Mouse (Mus musculus) midbrain, embryonic 12.5 days (tissue): ENCODE measurements around the gene 1810062G17Rik. TPM values are rescaled to one million over a fixed set of nuclear protein-coding genes. Genes with fewer than 3 reads are reported as not detected.

Experiments
- ATAC-seq: fragments of 200-750 bp; cut with Nextera tagmentation; 2 replicates; pipeline ENCODE4 v1.8.0; 2017; ENCODE audit warnings: low read depth, moderate TSS enrichment, moderate library complexity; ENCODE audit not compliant: low FRiP score
- H3K27ac ChIP-seq: fragments of 300-500 bp; sonication (generic); replicated peaks from 2 replicates; pipeline ENCODE4 v1.5.1; 2016; ENCODE audit warnings: mild to moderate bottlenecking
- H3K27me3 ChIP-seq: fragments of 300-500 bp; sonication (generic); 2 replicates; pipeline ENCODE4 v1.6.1; 2016; ENCODE audit warnings: mild to moderate bottlenecking
- H3K36me3 ChIP-seq: fragments of 300-500 bp; sonication (generic); 2 replicates; pipeline ENCODE4 v1.6.1; 2016
- H3K4me1 ChIP-seq: fragments of 300-500 bp; sonication (generic); 2 replicates; pipeline ENCODE4 v1.6.1; 2016
- H3K4me2 ChIP-seq: fragments of 300-500 bp; sonication (generic); replicated peaks from 2 replicates; pipeline ENCODE4 v1.6.1; 2016; ENCODE audit warnings: mild to moderate bottlenecking, moderate library complexity
- H3K4me3 ChIP-seq: fragments of 300-500 bp; sonication (generic); 2 replicates; pipeline ENCODE4 v1.5.1; 2016; ENCODE audit warnings: mild to moderate bottlenecking
- H3K9ac ChIP-seq: fragments of 300-500 bp; sonication (generic); replicated peaks from 2 replicates; pipeline ENCODE4 v1.6.1; 2016; ENCODE audit warnings: mild to moderate bottlenecking, moderate library complexity
- H3K9me3 ChIP-seq: fragments of 300-500 bp; sonication (generic); 2 replicates; pipeline ENCODE4 v1.6.1; 2016; ENCODE audit warnings: mild to moderate bottlenecking
- WGBS: fragments of 180-500 bp; shearing (Covaris S2); methylation state at CpG from one replicate; pipeline ENCODE4 v1.1.7; 2016; 5-methylcytosine and 5-hydroxymethylcytosine counted together
- polyA plus RNA-seq: library from polyadenylated mRNA; unstranded; fragments of >200 nt; fragmentation: Nextera tagmentation; extraction: Ambion mirVana; gene quantifications from 2 replicates; pipeline ENCODE4 v1.2.1, GENCODE M21; 2016

Gene 1810062G17Rik
- polyA plus RNA-seq, 1 experiment from 2014 or later = not detected

DNA sequence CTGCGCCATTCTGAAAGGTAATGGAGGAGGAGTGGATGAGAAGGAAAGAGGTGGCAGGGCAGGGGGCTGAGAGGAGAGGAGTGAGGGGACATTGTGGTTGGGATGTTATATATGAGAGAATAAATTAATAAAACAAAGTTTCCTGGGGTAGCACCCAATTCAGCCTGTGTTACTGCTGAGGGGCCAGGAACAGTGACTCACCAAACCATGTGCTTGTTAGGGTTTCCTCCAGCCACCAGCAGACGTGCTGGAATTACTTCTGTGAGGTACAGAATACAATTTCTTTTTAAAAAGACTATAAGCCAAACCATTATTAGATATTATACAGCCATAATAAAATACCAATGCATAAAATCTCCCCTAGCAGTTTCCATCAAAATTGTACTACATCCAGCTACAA lies 18.9 kb downstream of the 1810062G17Rik start:
- Histone ChIP-seq H3K27ac (no peak overlapping the region), H3K9ac (no peak overlapping the region), H3K4me3 (no peak overlapping the region), H3K27me3 (no peaks in the 10 kb centered on the region), H3K9me3 (no peaks in the 10 kb centered on the region), H3K36me3 (no peaks in the 10 kb centered on the region), H3K4me2 (no peak overlapping the region), H3K4me1 (peaks cover 6% of the 10 kb centered on the region)
- no peak for ATAC-seq
- 95% methylated on average over 2 of the region's 2 CpGs for WGBS

DNA sequence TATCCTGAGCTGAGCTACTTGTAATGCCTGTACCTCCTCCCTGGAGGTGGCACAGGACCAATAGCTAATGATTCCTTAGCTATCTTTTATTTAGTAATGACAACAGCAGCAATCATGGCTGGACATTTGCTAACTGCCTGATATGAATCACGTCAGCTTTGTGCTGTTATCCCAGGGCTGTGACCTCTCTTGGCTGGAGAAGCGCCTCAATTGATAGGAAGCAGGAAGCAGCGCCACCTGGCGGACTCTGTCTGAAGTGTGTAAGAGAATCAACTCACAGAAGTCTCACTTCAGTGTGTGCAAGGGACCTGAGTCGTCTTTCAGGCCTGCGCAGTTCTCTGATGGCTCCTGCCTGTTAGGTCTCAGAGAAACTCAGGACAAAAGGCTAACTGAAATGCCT lies 19.7 kb downstream of the 1810062G17Rik start:
- Histone ChIP-seq H3K27ac (no peak overlapping the region), H3K9ac (no peak overlapping the region), H3K27me3 (no peaks in the 10 kb centered on the region), H3K4me3 (no peak overlapping the region), H3K9me3 (no peaks in the 10 kb centered on the region), H3K4me1 (peaks cover 6% of the 10 kb centered on the region), H3K4me2 (no peak overlapping the region), H3K36me3 (no peaks in the 10 kb centered on the region)
- 9% methylated on average over 6 of the region's 6 CpGs for WGBS
- peak; percentile 74 for ATAC-seq

DNA sequence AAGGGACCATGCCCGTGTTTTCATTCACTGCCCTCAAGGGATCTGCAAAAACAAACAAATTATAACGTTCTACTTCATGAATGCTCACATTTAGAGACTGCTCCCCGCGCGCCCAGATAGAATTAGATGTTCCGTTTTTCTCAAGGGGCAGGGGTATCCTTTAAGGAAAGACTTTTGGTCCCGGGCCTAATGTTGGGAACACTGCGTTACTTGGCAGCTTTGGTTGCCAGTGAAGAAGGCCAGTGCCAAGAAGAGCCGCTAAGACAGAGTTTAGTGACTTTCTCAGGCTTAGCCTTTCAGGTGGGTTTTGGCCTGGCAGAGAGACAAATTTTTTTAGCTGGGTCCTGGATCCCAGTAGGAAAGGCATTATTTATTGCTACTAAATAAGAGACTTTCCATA lies 20.5 kb downstream of the 1810062G17Rik start:
- no peak overlapping the region for H3K27ac ChIP-seq
- WGBS = 88% methylated on average over 9 of the region's 9 CpGs
- no peak overlapping the region for H3K9ac ChIP-seq
- ATAC-seq = no peak
- H3K4me1 ChIP-seq = peaks cover 6% of the 10 kb centered on the region
- no peaks in the 10 kb centered on the region for H3K9me3 ChIP-seq
- no peaks in the 10 kb centered on the region for H3K36me3 ChIP-seq
- H3K4me3 ChIP-seq = no peak overlapping the region
- H3K27me3 ChIP-seq = no peaks in the 10 kb centered on the region
- no peak overlapping the region for H3K4me2 ChIP-seq

DNA sequence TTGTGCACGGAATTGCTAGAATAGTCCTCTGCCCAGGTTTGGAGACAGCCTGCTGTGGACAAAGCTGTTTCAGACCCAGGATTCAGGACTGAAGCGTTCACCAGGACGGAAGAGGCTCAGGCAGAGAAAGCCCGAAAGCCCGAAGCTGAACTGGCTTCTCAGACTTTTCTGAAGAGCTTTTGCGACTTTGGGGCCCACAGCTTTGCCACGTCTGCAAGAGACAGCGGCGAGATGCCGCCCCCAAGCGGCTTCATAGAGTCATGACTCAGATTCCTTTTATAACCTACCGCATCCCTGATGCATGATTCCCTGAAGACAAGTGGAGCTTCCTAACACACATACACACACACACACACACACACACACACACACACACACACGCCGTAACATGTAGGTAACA lies 21.0 kb downstream of the 1810062G17Rik start:
- ATAC-seq = peak; percentile 45; the same call in 1 of the 2 replicates
- 19% methylated on average over 13 of the region's 14 CpGs for WGBS
- Histone ChIP-seq H3K4me2 (no peak overlapping the region), H3K36me3 (no peaks in the 10 kb centered on the region), H3K9ac (no peak overlapping the region), H3K27me3 (no peaks in the 10 kb centered on the region), H3K27ac (no peak overlapping the region), H3K9me3 (no peaks in the 10 kb centered on the region), H3K4me1 (peaks cover 6% of the 10 kb centered on the region), H3K4me3 (no peak overlapping the region)

DNA sequence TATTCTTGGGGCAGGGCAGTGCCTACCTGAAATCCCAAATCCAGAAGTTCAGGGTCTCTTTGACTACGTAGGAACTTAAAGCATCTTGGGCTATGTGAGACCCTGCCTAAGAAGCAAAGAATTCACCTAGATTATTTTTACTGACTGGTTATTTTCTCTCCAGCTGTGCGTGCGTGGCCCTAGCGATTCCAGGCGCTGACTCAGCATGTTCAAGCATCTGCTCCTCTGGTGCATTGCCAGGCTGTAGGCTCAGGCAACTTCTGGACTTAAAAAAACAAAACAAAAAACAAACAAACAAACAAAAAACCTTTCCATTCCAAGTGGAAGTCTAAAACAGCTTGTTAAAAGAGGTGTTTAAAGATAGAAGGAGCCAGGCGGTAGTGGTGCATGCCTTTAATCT lies 22.5 kb downstream of the 1810062G17Rik start:
- 87% methylated on average over 6 of the region's 6 CpGs for WGBS
- H3K27me3 ChIP-seq = no peaks in the 10 kb centered on the region
- H3K4me2 ChIP-seq = no peak overlapping the region
- peaks cover 3% of the 10 kb centered on the region for H3K4me1 ChIP-seq
- H3K9me3 ChIP-seq = no peaks in the 10 kb centered on the region
- no peaks in the 10 kb centered on the region for H3K36me3 ChIP-seq
- H3K4me3 ChIP-seq = no peak overlapping the region
- no peak overlapping the region for H3K27ac ChIP-seq
- ATAC-seq = no peak
- no peak overlapping the region for H3K9ac ChIP-seq

DNA sequence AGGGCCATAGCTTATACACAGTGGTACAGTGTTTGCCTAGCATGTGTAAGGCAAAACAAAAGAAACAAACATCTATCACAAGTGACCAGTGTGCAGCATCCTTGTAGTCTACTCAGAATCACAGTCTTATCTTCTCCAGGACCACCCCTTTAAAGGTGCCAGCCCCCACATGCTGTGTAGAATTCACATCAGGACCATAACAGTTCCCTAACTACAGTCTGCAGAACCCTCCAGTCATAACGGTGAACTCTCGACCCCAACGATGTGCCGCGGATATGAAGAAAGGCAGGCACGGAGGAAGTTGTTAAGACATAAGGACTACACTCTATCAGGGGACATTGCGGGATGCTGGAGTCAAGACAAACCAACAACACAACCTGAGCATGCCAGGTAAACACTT lies 23.7 kb downstream of the 1810062G17Rik start:
- Histone ChIP-seq H3K4me1 (no peaks in the 10 kb centered on the region; the same call in 1 of the 2 replicates), H3K36me3 (no peaks in the 10 kb centered on the region), H3K27ac (no peak overlapping the region), H3K4me2 (no peak overlapping the region), H3K9me3 (no peaks in the 10 kb centered on the region), H3K9ac (no peak overlapping the region), H3K27me3 (no peaks in the 10 kb centered on the region), H3K4me3 (no peak overlapping the region)
- WGBS = 95% methylated on average over 7 of the region's 7 CpGs
- no peak for ATAC-seq

DNA sequence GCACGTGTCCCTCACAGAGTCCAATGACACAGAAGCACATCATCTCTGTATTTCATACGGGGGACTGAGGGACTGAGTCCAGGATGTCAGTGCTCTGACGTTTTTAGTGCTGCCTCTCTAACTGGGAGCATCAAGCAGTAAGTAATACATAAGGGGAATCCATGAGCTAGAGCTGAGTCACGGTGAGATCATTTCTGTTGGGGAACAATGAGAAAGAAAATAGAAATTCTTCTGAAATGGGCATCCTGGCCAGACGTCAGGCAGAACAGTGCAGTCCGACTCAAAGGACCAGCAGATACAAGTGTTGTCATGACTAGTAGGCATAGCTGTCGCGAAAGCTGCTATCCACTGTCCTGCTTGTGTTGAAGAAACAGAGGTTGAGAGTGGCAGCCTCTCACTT lies 25.2 kb downstream of the 1810062G17Rik start:
- 88% methylated on average over 8 of the region's 8 CpGs for WGBS
- no peaks in the 10 kb centered on the region for H3K9me3 ChIP-seq
- no peaks in the 10 kb centered on the region for H3K36me3 ChIP-seq
- H3K27ac ChIP-seq = no peak overlapping the region
- no peak overlapping the region for H3K4me3 ChIP-seq
- H3K4me1 ChIP-seq = peaks cover 7% of the 10 kb centered on the region; the same call in 1 of the 2 replicates
- no peak overlapping the region for H3K9ac ChIP-seq
- H3K4me2 ChIP-seq = no peak overlapping the region
- H3K27me3 ChIP-seq = no peaks in the 10 kb centered on the region
- no peak for ATAC-seq

DNA sequence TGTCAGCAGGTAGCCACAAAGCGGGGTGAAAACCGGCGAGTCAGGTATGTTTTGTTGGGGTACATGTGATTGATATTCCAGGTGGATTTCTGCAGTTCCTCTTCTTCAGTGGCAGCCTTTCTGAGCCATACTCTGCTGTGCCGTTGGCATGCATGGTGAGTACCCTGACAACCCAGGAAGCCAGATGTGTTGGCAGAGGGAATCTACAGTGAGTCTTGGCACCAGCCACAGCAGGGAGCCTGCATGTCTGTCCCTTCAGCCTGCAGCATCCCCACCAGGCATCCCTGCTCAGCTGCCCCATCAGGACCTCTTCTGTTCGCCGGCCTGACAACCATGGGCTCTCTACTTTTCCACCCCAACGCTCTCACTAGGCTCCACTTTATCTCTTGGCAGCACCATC lies 25.8 kb downstream of the 1810062G17Rik start:
- Histone ChIP-seq H3K9ac (no peak overlapping the region), H3K36me3 (no peaks in the 10 kb centered on the region), H3K9me3 (no peaks in the 10 kb centered on the region), H3K4me3 (no peak overlapping the region), H3K4me2 (no peak overlapping the region), H3K27me3 (no peaks in the 10 kb centered on the region), H3K27ac (no peak overlapping the region), H3K4me1 (peaks cover 11% of the 10 kb centered on the region; the same call in 1 of the 2 replicates)
- 77% methylated on average over 7 of the region's 7 CpGs for WGBS
- ATAC-seq = no peak

DNA sequence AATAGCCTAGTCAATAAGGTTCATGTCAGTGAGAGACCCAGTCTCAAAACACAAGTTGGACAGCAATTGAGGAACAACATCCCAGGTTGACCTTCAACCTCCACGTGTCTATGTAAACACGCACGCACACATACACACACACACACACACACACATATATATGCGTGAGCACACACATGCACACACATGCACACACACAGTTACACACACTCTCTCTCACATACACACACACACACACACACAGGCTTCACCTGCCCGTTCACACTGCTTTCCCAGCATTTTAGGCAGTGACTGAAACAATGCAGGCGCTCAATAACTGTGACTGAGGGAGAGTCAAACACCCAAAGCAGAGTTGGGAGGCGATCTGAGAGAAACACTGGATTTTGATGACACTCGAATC lies 29.6 kb downstream of the 1810062G17Rik start:
- Histone ChIP-seq H3K4me1 (peaks cover 11% of the 10 kb centered on the region; the same call in 1 of the 2 replicates), H3K9ac (no peak overlapping the region), H3K36me3 (no peaks in the 10 kb centered on the region), H3K4me2 (no peak overlapping the region), H3K4me3 (no peak overlapping the region), H3K27me3 (no peaks in the 10 kb centered on the region), H3K9me3 (no peaks in the 10 kb centered on the region), H3K27ac (peak overlapping the region; percentile 75)
- WGBS = 68% methylated on average over 8 of the region's 8 CpGs
- 0 out of 2 replicates have a peak, but pooled peaks have one; percentile 30 for ATAC-seq

DNA sequence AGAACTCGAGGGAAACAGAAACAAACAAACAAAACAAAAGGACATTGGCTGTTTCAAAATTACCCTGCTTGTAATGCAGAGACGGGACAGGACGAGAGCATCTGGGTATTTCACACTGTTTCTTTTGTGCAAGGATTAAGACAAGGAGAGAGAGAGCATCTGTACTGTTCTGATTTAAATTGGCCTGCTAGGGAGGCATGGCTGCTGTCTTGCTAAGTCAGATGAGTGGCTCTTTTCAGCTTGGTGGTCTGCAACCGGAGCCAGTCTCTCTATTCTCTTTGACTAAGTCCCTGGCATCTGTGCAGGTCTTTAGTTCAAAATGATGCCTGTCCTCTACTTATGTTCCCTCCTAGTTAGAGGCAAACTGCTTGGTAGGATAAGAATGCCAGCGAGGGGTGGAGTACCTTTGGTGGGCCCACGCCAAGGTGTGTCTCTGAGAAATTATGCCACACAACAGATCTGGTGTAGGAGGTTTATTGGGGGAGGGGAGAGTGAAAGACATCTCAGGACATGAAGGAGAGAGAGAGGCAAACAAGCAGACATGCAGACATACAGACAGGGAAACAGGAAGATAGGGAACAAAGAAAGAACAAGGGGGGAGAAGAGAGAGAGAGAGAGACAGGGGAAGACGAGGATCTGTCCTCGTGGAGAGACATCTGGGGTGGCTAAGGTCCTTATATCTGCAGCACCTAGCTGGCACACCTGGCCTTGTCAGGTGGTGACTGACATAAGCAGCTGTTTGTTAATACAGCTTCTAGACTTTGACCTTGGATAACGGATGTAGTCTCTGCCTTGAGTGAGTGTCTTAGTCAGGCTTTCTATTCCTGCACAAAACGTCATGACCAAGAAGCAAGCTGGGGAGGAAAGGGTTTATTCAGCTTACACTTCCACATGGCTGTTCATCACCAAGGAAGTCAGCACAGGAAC lies 30.3 kb downstream of the 1810062G17Rik start:
- 50% methylated on average over 10 of the region's 10 CpGs for WGBS
- peak overlapping the region; percentile 75 for H3K27ac ChIP-seq
- no peak overlapping the region for H3K9ac ChIP-seq
- H3K4me1 ChIP-seq = peaks cover 11% of the 10 kb centered on the region; the same call in 1 of the 2 replicates
- H3K4me2 ChIP-seq = no peak overlapping the region
- no peaks in the 10 kb centered on the region for H3K9me3 ChIP-seq
- H3K36me3 ChIP-seq = no peaks in the 10 kb centered on the region
- peak; percentile 72 for ATAC-seq
- no peaks in the 10 kb centered on the region for H3K27me3 ChIP-seq
- H3K4me3 ChIP-seq = no peak overlapping the region

DNA sequence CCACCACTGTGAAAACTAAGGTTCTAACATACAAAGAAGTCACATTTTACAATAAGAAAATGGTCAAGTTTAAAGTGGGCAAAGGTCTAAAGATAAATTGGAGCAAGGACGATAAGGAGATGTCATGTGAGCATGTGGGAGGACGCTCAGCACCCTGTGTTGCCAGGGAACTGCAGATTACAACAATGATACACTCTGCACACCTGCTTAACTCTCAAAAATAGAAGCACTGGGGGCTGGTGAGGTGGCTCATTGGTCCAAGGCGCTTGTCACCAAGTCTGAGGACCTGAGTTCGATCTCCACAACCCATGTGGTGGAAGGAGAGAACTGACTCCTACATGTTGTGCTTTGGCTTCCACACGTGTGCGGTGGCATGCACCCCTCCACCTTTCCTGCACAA lies 35.8 kb downstream of the 1810062G17Rik start:
- no peak overlapping the region for H3K9ac ChIP-seq
- no peak for ATAC-seq
- H3K9me3 ChIP-seq = no peaks in the 10 kb centered on the region
- no peaks in the 10 kb centered on the region for H3K36me3 ChIP-seq
- no peak overlapping the region for H3K4me3 ChIP-seq
- no peaks in the 10 kb centered on the region for H3K4me1 ChIP-seq
- no peak overlapping the region for H3K4me2 ChIP-seq
- no peak overlapping the region for H3K27ac ChIP-seq
- WGBS = 94% methylated on average over 6 of the region's 6 CpGs
- H3K27me3 ChIP-seq = 0 out of 2 replicates have a peak, but pooled peaks cover 2% of the 10 kb centered on the region

DNA sequence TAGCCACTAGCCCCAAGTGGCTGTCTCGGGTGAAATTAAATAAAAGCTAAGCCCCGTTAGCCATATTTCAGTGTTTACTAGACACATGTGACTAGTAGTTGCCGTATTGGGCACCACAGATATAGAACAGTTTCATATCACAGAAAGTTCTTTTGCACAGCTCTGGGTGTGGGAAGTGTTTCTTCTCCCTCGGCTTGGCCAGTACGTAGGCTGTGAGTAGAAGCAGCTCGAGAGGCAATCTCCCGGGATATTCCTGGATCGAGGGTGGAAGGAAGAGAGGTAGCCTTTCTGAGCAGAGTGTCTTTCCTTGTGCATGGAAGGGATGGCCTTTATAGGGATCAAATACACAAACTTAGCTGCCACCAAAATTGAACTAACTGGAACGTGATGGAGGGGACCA lies 40.5 kb downstream of the 1810062G17Rik start:
- Histone ChIP-seq H3K4me3 (no peak overlapping the region), H3K4me1 (peaks cover 3% of the 10 kb centered on the region; the same call in 1 of the 2 replicates), H3K4me2 (no peak overlapping the region), H3K9ac (no peak overlapping the region), H3K27me3 (peaks cover 22% of the 10 kb centered on the region), H3K9me3 (no peaks in the 10 kb centered on the region), H3K27ac (no peak overlapping the region), H3K36me3 (no peaks in the 10 kb centered on the region)
- 93% methylated on average over 9 of the region's 9 CpGs for WGBS
- no peak for ATAC-seq
